1 mouse cellular context compared by ENCODE assay signal in the genomic region with DNA sequence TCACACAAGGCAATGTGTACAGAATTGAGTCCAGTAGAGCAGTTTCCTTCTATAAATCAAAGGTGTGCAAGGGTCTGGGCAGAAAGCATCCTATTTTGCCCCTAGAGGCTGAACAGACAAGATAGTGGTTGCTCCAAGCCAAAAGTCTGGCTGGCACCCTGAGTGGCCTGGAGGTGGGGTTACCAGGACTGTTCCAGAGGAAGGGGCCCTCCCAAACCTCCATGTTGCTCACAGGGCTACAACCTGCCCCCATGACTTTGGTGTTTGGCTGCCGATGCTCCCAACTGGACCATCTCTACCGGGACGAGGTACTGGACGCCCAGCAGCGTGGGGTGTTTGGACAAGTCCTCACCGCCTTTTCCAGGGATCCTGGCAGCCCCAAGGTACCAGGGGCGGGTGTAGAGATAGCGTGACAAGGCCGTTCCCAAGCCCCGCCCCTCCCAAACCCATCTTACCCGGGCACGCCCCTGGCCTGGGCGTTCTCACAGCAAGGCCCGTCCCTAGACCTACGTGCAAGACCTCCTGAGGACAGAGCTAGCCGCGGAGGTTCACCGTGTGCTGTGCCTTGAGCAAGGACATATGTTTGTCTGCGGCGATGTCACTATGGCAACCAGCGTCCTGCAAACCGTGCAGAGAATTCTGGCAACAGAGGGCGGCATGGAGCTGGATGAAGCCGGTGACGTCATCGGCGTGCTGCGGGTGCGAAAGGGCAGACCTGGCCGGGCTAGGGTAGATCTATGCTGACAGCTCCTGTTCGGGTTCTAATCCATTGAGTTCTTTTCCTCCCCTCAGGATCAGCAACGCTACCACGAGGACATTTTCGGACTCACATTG.
TF ChIP-seq lines count a peak whose summit lies in the region.

No protein-coding gene starts in this region.

TF ChIP-seq in CH12.LX, 34 proteins besides CTCF, POLR2A, EP300 and RAD21:
- no peak for TF ChIP-seq POLR2AphosphoS2 (IDR thresholded peaks at IDR 0.05; ENCODE audit: low read depth, low read length)
- TF ChIP-seq SMC3 (IDR thresholded peaks at IDR 0.05; ENCODE audit: low read depth, low read length): peak; percentile 15
- TF ChIP-seq IRF4 (IDR thresholded peaks at IDR 0.05; ENCODE audit: low read depth, low read length): peak; percentile 43; the same call in 1 of the 2 replicates
- TF ChIP-seq SIN3A (IDR thresholded peaks at IDR 0.05; ENCODE audit: low read length): peak; percentile 87; the same call in 1 of the 2 replicates
- TF ChIP-seq MAX (IDR thresholded peaks at IDR 0.05; ENCODE audit: low read length): peak; percentile 35; the same call in 1 of the 2 replicates
- peak; percentile 81 for TF ChIP-seq BHLHE40 (IDR thresholded peaks at IDR 0.05; ENCODE audit: low read depth, low read length)
- TF ChIP-seq HCFC1 (IDR thresholded peaks at IDR 0.05; ENCODE audit: low read depth, low read length): peak; percentile 74
- TF ChIP-seq TBP (conservative IDR thresholded peaks at IDR 0.05; ENCODE audit: low read depth, low read length): peak; percentile 45; the same call in 1 of the 2 replicates
- peak; percentile 44; the same call in 1 of the 2 replicates for TF ChIP-seq MEF2A (IDR thresholded peaks at IDR 0.05; ENCODE audit: borderline replicate concordance, low read depth, low read length)
- 0 out of 2 replicates have a peak, but pooled peaks have one; percentile 21 for TF ChIP-seq ELF1 (IDR thresholded peaks at IDR 0.05; ENCODE audit: low read depth, low read length)
- TF ChIP-seq RCOR1 (conservative IDR thresholded peaks at IDR 0.05; ENCODE audit: low read depth, low read length): no peak
- TF ChIP-seq ZKSCAN1 (IDR thresholded peaks at IDR 0.05; ENCODE audit: borderline replicate concordance, low read depth, low read length): no peak
- TF ChIP-seq USF1 (IDR thresholded peaks at IDR 0.05; ENCODE audit: low read depth, low read length): no peak
- TF ChIP-seq USF2 (conservative IDR thresholded peaks at IDR 0.05; ENCODE audit: low read depth, low read length): no peak
- no peak for TF ChIP-seq ZC3H11A (IDR thresholded peaks at IDR 0.05; ENCODE audit: low read depth, low read length)
- peak; percentile 96 for TF ChIP-seq MXI1 (IDR thresholded peaks at IDR 0.05; ENCODE audit: low read depth, low read length)
- 0 out of 2 replicates have a peak, but pooled peaks have one; percentile 66 for TF ChIP-seq TCF12 (IDR thresholded peaks at IDR 0.05; ENCODE audit: low read depth, low read length)
- peak; percentile 80 for TF ChIP-seq JUN (IDR thresholded peaks at IDR 0.05; ENCODE audit: insufficient read depth, low read depth, low read length)
- TF ChIP-seq MYC (IDR thresholded peaks at IDR 0.05; ENCODE audit: low read depth, low read length): peak; percentile 66; the same call in 1 of the 2 replicates
- peak; percentile 38 for TF ChIP-seq ETS1 (conservative IDR thresholded peaks at IDR 0.05; ENCODE audit: low read depth, low read length)
- peak; percentile 77 for TF ChIP-seq JUND (conservative IDR thresholded peaks at IDR 0.05; ENCODE audit: low read depth, low read length)
